Mouse (Mus musculus): ENCODE measurements around the gene Olfr905.

The Olfr905 gene

DNA sequence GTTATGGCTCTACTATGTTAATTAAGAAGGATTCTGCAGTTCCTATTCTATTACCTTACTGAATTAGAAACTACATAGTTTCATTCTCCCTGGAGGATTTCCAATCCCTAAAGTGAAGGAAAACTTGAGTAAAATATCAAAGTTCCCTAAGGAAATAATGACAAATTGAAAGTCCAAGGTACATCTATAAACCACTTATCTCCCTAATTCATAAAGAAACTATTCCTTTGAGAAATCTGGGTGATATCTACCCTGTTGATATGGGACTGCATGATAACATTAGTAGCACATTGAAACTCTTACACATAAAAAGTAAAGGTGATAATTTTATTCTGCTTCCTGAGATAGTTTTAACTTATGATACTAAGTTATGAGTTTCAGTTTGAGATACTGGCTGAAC, at the start of gene Olfr905:
Gene Olfr905 (plus strand): TSS at position 301 of the 400 bp plus-strand sequence.
- no peak for DNase-seq (ENCODE audit: low spot score in 2 of 2)

GRCm38 (mm10) chr9:38423801-38424200, 47.1 kb upstream of the Olfr905 start:
- DNase-seq (ENCODE audit: low spot score in 2 of 2), result no peak

DNA sequence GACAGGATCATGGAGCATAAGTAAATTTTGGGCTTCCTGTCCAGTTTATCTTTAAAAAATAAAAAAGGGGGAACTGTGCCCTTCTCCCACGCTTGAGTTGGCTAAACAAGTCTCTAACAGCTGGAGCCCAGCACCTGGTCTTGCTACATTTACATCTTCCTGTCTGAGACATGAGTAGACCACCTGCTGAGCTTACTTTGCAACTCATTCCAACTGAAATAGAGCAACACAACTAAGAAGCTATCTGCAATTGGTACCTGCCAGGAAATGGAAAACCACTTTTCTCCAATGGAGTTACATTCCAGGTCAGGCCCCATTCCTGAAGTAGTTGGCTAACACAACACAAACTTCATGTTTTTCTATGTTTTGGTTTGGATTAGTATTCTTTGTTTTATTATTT, 43.9 kb upstream of the Olfr905 start:
- no peak for DNase-seq (ENCODE audit: low spot score in 2 of 2)

DNA sequence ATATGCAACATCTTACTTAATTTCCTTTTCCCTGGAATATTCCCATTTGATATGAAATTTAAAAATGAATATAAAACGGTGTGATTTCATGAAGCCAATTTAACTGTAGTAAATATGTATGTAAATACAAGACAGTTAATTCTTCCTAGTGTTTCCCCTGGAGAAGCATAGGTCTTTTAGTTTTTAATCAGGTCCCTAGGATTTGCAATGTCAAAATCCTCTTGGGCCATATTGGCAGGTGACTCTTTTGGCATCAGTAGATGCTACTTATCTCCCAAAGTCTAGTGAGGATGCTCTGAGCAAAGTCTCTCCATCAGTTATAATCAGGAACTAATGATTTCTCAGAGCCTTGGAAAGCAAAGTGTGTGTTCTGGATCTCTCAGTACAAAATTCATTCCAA, 41.8 kb upstream of the Olfr905 start, which contains the start of gene Olfr901:
Gene Olfr901 (plus strand): TSS at position 301 of the 400 bp plus-strand sequence.
- DNase-seq (ENCODE audit: low spot score in 2 of 2), result no peak

DNA sequence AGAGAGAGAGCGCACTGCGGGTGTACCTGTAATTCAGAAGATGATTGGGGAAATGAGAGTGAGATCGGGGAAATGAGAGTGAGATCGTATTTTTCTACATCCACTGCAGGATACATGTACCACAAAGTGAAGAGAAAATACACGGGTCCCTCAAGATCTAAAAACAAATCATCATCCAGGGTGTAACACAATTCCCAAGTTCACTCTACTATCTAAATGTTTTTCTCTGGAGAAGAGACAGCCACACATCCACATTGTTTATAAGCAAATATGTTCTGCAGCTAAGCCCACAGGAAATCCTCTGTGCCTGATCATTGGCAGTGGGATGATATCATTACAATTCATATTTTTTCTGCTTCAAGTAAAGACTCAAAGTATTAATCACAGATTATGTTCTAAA, 23.6 kb upstream of the Olfr905 start, which contains the start of gene Olfr902:
Gene Olfr902 (plus strand): TSS at position 301 of the 400 bp plus-strand sequence.
- no peak for DNase-seq (ENCODE audit: low spot score in 2 of 2)

DNA sequence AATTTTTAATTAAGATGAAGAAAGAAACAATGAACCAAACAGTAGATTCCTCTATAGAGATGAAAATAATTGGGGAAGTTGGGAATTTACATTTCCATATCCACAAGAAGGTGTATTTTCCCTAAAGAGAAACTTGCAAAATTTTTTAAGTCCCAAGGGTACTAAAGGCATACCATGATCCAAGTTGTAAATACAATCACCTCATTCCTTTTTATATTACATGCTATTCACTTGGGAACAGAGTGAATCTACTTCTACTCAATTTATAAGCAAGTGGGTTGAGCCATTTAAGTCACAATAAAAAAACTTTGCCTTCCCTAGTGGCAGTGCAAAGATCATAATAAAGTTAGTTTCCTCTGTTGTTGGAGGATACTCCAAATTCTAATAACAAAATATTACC, 8.1 kb upstream of the Olfr905 start, which contains the start of gene Olfr904:
Gene Olfr904 (plus strand): TSS at position 301 of the 400 bp plus-strand sequence.
- no peak for DNase-seq (ENCODE audit: low spot score in 2 of 2)

GRCm38 (mm10) chr9:38486785-38487184, 15.9 kb downstream of the Olfr905 start, which contains the start of gene Olfr906:
TSS of gene Olfr906 (plus strand) at chr9:38487085.
- no peak for DNase-seq (ENCODE audit: low spot score in 2 of 2)

- no peak for DNase-seq (ENCODE audit: low spot score in 2 of 2)
Measured at GRCm38 (mm10) chr9:38495501-38495900, 24.6 kb downstream of the Olfr905 start, which contains the start of gene Olfr907. TSS of gene Olfr907 (plus strand) at chr9:38495801.

- no peak for DNase-seq (ENCODE audit: low spot score in 2 of 2)
Measured at GRCm38 (mm10) chr9:38512353-38512752, 41.4 kb downstream of the Olfr905 start.

DNA sequence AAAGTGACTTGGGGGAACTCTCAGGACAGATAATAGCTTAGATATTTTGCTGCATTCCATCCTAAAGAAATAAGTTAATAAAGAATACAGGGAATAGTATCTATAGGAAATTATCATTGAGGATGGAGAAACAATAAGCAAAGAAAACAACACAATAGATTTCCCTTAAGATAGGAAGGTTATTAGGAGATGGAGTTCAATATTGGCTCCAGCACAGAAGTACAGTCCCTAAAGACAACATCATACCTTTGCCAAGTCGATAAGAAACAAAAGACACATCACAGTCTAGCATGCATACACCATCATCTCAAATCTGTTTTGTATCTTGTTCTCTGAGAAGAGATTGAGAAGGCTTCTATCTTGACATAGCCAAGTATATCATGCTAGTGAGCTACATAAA, 50.4 kb downstream of the Olfr905 start, which contains the start of gene Olfr911-ps1:
Gene Olfr911-ps1 (plus strand): TSS at position 301 of the 400 bp plus-strand sequence.
- DNase-seq (ENCODE audit: low spot score in 2 of 2), result no peak
